Mouse (Mus musculus) thymus, postnatal 14 days (tissue): ENCODE measurements at regions not wholly inside any gene's neighbourhood (a gene's known extent, or its start where the extent isn't known, plus 50 kb on each side); places are given as distances from the start of the nearest gene placed in this dataset.

ENCODE experiments used
- DNase-seq: peaks from one replicate; pipeline ENCODE4 v3.0.0; 2021

GRCm38 (mm10) chr5:103305716-103306447 lies 94.7 kb upstream of the Mapk10 start:
- DNase-seq: no peak

- no peak for DNase-seq
These were observed 93.8 kb upstream of the Mapk10 start for GRCm38 (mm10) chr5:103304975-103305374.

GRCm38 (mm10) chr5:103302744-103303143 lies 91.6 kb upstream of the Mapk10 start:
- DNase-seq: no peak

- DNase-seq: no peak
These were observed 90.2 kb upstream of the Mapk10 start for GRCm38 (mm10) chr5:103301303-103301702.

- no peak for DNase-seq
These were observed 82.8 kb upstream of the Mapk10 start for GRCm38 (mm10) chr5:103293953-103294352.

GRCm38 (mm10) chr5:103291691-103292090 lies 80.6 kb upstream of the Mapk10 start:
- no peak for DNase-seq

- no peak for DNase-seq
These were observed 80.1 kb upstream of the Mapk10 start for GRCm38 (mm10) chr5:103291219-103291618.

GRCm38 (mm10) chr5:103269206-103269605 lies 58.1 kb upstream of the Mapk10 start:
- no peak for DNase-seq

GRCm38 (mm10) chr5:103264903-103265302 lies 53.8 kb upstream of the Mapk10 start:
- DNase-seq: no peak

- no peak for DNase-seq
These were observed 50.3 kb upstream of the Mapk10 start for GRCm38 (mm10) chr5:103261406-103261805.
